Mouse (Mus musculus) lung, postnatal 0 days (tissue): ENCODE data around the gene Hoxb5. TPM values are rescaled to one million over a fixed set of nuclear protein-coding genes. Genes with fewer than 3 reads are reported as not detected.

Source experiments
- ATAC-seq: fragments of 200-750 bp; cut with Nextera tagmentation; 2 replicates; pipeline ENCODE4 v1.8.0; 2017; ENCODE audit warnings: moderate library complexity
- DNase-seq: peaks from one replicate; pipeline ENCODE4 v3.0.0-alpha.2; 2016; ENCODE audit warnings: low spot score
- H3K27ac ChIP-seq: fragments of 300-500 bp; sonication (generic); 2 replicates; pipeline ENCODE4 v1.5.1; 2014; ENCODE audit warnings: antibody characterized with exemption, mild to moderate bottlenecking, low read length, mixed read lengths
- H3K27me3 ChIP-seq: fragments of 300-500 bp; sonication (generic); replicated peaks from 2 replicates; pipeline ENCODE4 v1.6.1; 2014; ENCODE audit warnings: low read length, mixed read lengths; ENCODE audit not compliant: insufficient read depth
- H3K36me3 ChIP-seq: fragments of 300-500 bp; sonication (generic); 2 replicates; pipeline ENCODE4 v1.6.1; 2014; ENCODE audit warnings: low read length, mixed read lengths; ENCODE audit not compliant: insufficient read depth
- H3K4me1 ChIP-seq: fragments of 300-500 bp; sonication (generic); 2 replicates; pipeline ENCODE4 v1.6.1; 2014; ENCODE audit warnings: antibody characterized with exemption, low read depth, low read length, mixed read lengths; ENCODE audit not compliant: insufficient read depth
- H3K4me2 ChIP-seq: fragments of 300-500 bp; sonication (generic); replicated peaks from 2 replicates; pipeline ENCODE4 v1.6.1; 2014; ENCODE audit warnings: low read depth, mild to moderate bottlenecking, low read length, moderate library complexity, mixed read lengths
- H3K4me3 ChIP-seq: fragments of 300-500 bp; sonication (generic); 2 replicates; pipeline ENCODE4 v1.5.1; 2014; ENCODE audit warnings: low read depth, low read length
- H3K9ac ChIP-seq: fragments of 300-500 bp; sonication (generic); replicated peaks from 2 replicates; pipeline ENCODE4 v1.6.1; 2014; ENCODE audit warnings: low read depth, mild to moderate bottlenecking
- H3K9me3 ChIP-seq: fragments of 300-500 bp; sonication (generic); 2 replicates; pipeline ENCODE4 v1.6.1; 2016; ENCODE audit warnings: low read length, mixed read lengths
- CTCF ChIP-seq: IDR thresholded peaks from 2 replicates; pipeline ENCODE4 v1.5.1; 2016; ENCODE audit warnings: antibody characterized with exemption, mild to moderate bottlenecking
- EP300 ChIP-seq: IDR thresholded peaks from 2 replicates; pipeline ENCODE4 v1.6.1; 2016; ENCODE audit warnings: antibody characterized with exemption, mild to moderate bottlenecking, control low read depth
- WGBS: fragments of 180-500 bp; shearing (Covaris S2); extraction: QIAGEN DNeasy Blood & Tissue Kit; methylation state at CpG from one replicate; pipeline ENCODE4 v1.1.7; 2014; 5-methylcytosine and 5-hydroxymethylcytosine counted together
- polyA plus RNA-seq: library from polyadenylated mRNA; unstranded; fragments of >200 nt; fragmentation: Nextera tagmentation; extraction: Ambion mirVana; gene quantifications from 2 replicates; pipeline ENCODE4 v1.2.1, GENCODE M21; 2015

Gene Hoxb5
- polyA plus RNA-seq, 1 experiment from 2014 or later, result 16.8 TPM

GRCm38 (mm10) chr11:96311520-96312417 lies 8.6 kb downstream of the Hoxb5 start:
- H3K4me3 ChIP-seq, result peak overlapping the region; percentile 35
- H3K27ac ChIP-seq, result peak overlapping the region; percentile 82
- H3K36me3 ChIP-seq, result no peaks in the 10 kb centered on the region
- DNase-seq (peak; percentile 91), ATAC-seq (peak; percentile 86)
- 3% methylated on average over 30 of the region's 31 CpGs for WGBS
- peak overlapping the region; percentile 48 for H3K9ac ChIP-seq
- H3K4me2 ChIP-seq, result peak overlapping the region; percentile 73
- no peaks in the 10 kb centered on the region for H3K9me3 ChIP-seq
- H3K27me3 ChIP-seq, result peaks cover 19% of the 10 kb centered on the region; the same call in 1 of the 2 replicates
- TF ChIP-seq EP300 (no peak), CTCF (peak; percentile 88)
- H3K4me1 ChIP-seq, result peaks cover 11% of the 10 kb centered on the region; the same call in 1 of the 2 replicates

GRCm38 (mm10) chr11:96313134-96313533 lies 10.0 kb downstream of the Hoxb5 start:
- no peaks in the 10 kb centered on the region for H3K9me3 ChIP-seq
- no peak overlapping the region for H3K9ac ChIP-seq
- no peak for TF ChIP-seq CTCF
- TF ChIP-seq EP300, result no peak
- DNase-seq (no peak), ATAC-seq (no peak)
- peaks cover 11% of the 10 kb centered on the region; the same call in 1 of the 2 replicates for H3K4me1 ChIP-seq
- H3K36me3 ChIP-seq, result no peaks in the 10 kb centered on the region
- 52% methylated on average over 2 of the region's 2 CpGs for WGBS
- no peak overlapping the region for H3K4me3 ChIP-seq
- no peak overlapping the region; the same call in 1 of the 2 replicates for H3K4me2 ChIP-seq
- peaks cover 19% of the 10 kb centered on the region; the same call in 1 of the 2 replicates for H3K27me3 ChIP-seq
- 0 out of 2 replicates have a peak overlapping the region, but pooled peaks have one; percentile 91 for H3K27ac ChIP-seq

GRCm38 (mm10) chr11:96313806-96314428 lies 10.8 kb downstream of the Hoxb5 start:
- H3K9ac ChIP-seq, result peak overlapping the region; percentile 59; the same call in 1 of the 2 replicates
- H3K9me3 ChIP-seq, result no peaks in the 10 kb centered on the region
- H3K27me3 ChIP-seq, result peaks cover 19% of the 10 kb centered on the region; the same call in 1 of the 2 replicates
- TF ChIP-seq EP300, result no peak
- no peak for TF ChIP-seq CTCF
- peak overlapping the region; percentile 43 for H3K4me3 ChIP-seq
- peaks cover 10% of the 10 kb centered on the region; the same call in 1 of the 2 replicates for H3K4me1 ChIP-seq
- 17% methylated on average over 12 of the region's 12 CpGs for WGBS
- ATAC-seq (no peak), DNase-seq (peak; percentile 8)
- peak overlapping the region; percentile 91 for H3K27ac ChIP-seq
- H3K4me2 ChIP-seq, result peak overlapping the region; percentile 66
- H3K36me3 ChIP-seq, result no peaks in the 10 kb centered on the region

- WGBS, result 2% methylated on average over 33 of the region's 34 CpGs
- Histone ChIP-seq H3K4me3 (peak overlapping the region; percentile 43), H3K27ac (peak overlapping the region; percentile 91), H3K4me1 (peaks cover 3% of the 10 kb centered on the region; the same call in 1 of the 2 replicates), H3K36me3 (no peaks in the 10 kb centered on the region), H3K27me3 (peaks cover 13% of the 10 kb centered on the region; the same call in 1 of the 2 replicates), H3K9me3 (no peaks in the 10 kb centered on the region), H3K9ac (peak overlapping the region; percentile 59), H3K4me2 (peak overlapping the region; percentile 66)
- TF ChIP-seq CTCF, result no peak
- ATAC-seq, result no peak
- no peak for DNase-seq
These were observed 11.7 kb downstream of the Hoxb5 start for GRCm38 (mm10) chr11:96314671-96315343.

- Histone ChIP-seq H3K36me3 (no peaks in the 10 kb centered on the region), H3K4me2 (peak overlapping the region; percentile 66), H3K4me3 (peak overlapping the region; percentile 43), H3K27me3 (peaks cover 13% of the 10 kb centered on the region; the same call in 1 of the 2 replicates), H3K27ac (peak overlapping the region; percentile 91), H3K9ac (peak overlapping the region; percentile 59), H3K9me3 (no peaks in the 10 kb centered on the region), H3K4me1 (no peaks in the 10 kb centered on the region; the same call in 1 of the 2 replicates)
- WGBS, result 7% methylated on average over 5 of the region's 5 CpGs
- TF ChIP-seq CTCF (no peak), EP300 (no peak)
- DNase-seq (no peak), ATAC-seq (no peak)
These were observed 12.2 kb downstream of the Hoxb5 start for GRCm38 (mm10) chr11:96315344-96315681.
